Mouse (Mus musculus): ENCODE measurements around the gene Naaladl2. TPM values are rescaled to one million over a fixed set of nuclear protein-coding genes. Genes with fewer than 3 reads are reported as not detected.
A peak's percentile ranks its signal among the peaks of the same experiment; 100 is the strongest.

Naaladl2 gene
- total RNA-seq, 1 experiment: under 0.01 TPM

DNA sequence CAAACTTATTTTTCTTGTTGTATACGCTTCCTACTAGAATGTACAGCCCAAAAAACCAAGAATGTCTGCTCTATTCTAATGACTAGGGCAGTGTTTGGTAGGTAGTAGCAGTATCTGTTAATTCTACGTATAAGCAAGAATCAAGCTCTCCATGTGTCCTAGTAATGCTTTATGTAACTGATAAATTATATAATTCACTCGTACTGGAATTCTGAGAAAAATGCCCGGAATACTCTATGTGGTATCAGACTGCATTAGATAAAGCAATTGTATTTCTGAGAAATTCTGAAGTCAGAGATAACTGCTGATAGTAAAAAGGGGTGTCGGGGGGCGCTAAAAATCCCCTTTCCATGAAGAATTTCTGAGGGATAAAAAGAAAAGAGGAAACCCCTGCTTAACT is 950 bp downstream of the Naaladl2 start:
- Histone ChIP-seq H3K36me3 (ENCODE audit: control insufficient read depth, insufficient read depth, low read length, poor library complexity, severe bottlenecking) (no peaks in the 10 kb centered on the region), H3K9me3 (ENCODE audit: control insufficient read depth, insufficient read depth, low read depth, low read length) (no peaks in the 10 kb centered on the region), H3K4me3 (ENCODE audit: insufficient read depth in 1 of 2, low read depth in 1 of 2, low read length in 2 of 2, poor library complexity in 1 of 2, severe bottlenecking in 1 of 2) (peak overlapping the region; percentile 78 to 87), H3K27ac (ENCODE audit: insufficient read depth, low read depth, low read length, poor library complexity, severe bottlenecking) (no peak overlapping the region), H3K4me1 (ENCODE audit: control insufficient read depth in 2 of 2, insufficient read depth in 2 of 2, low read length in 2 of 2, poor library complexity in 1 of 2) (no peaks in the 10 kb centered on the region), H3K9ac (ENCODE audit: insufficient read depth, low read depth, low read length, poor library complexity, severe bottlenecking) (peak overlapping the region; percentile 80)
- no peak for TF ChIP-seq ZC3H11A (IDR thresholded peaks at IDR 0.05; ENCODE audit: borderline replicate concordance, low read depth, low read length)
- no peak for TF ChIP-seq ZNF384 (IDR thresholded peaks at IDR 0.05; ENCODE audit: low read depth, low read length)
- TF ChIP-seq HCFC1 (IDR thresholded peaks at IDR 0.05; ENCODE audit: borderline replicate concordance, insufficient read depth, low read length): no peak
- no peak for TF ChIP-seq CHD2 (IDR thresholded peaks at IDR 0.05; ENCODE audit: low read depth, low read length)
- TF ChIP-seq MAFK (IDR thresholded peaks at IDR 0.05; ENCODE audit: insufficient read depth, low read depth, low read length): no peak
- in situ Hi-C loops (cut with MboI; ENCODE audit: low sequenced_read_pairs in 2 of 2, unreplicated experiment in 2 of 2): no loop called here
- DNase-seq (ENCODE audit: low read depth, low spot score): no peak

DNA sequence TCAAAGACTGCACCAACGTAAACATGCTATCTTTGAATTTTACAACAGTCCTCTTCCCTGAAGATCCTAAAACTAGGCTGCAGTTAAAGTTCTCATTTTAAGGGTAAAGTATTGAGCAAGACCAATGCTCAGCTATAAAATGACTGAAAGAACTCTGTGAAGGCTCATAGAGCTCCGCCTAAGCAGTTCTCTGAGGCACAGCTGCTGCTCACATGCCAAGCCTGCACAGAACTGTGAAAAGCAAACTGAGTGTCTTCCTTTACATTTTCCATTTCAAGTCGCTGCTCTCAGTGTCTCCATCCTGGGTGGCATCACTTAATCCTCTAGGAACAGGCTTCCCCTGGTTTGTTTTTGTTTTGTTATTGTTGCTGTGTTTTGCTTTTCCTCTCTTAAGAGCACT is 12.2 kb downstream of the Naaladl2 start:
- no peaks in the 10 kb centered on the region for H3K36me3 ChIP-seq (ENCODE audit: control insufficient read depth, insufficient read depth, low read length, poor library complexity, severe bottlenecking)
- TF ChIP-seq HCFC1 (IDR thresholded peaks at IDR 0.05; ENCODE audit: borderline replicate concordance, insufficient read depth, low read length) (no peak), MAFK (IDR thresholded peaks at IDR 0.05; ENCODE audit: insufficient read depth, low read depth, low read length) (no peak), ZNF384 (IDR thresholded peaks at IDR 0.05; ENCODE audit: low read depth, low read length) (no peak), ZC3H11A (IDR thresholded peaks at IDR 0.05; ENCODE audit: borderline replicate concordance, low read depth, low read length) (no peak), CHD2 (IDR thresholded peaks at IDR 0.05; ENCODE audit: low read depth, low read length) (no peak)
- no peak overlapping the region for H3K9ac ChIP-seq (ENCODE audit: insufficient read depth, low read depth, low read length, poor library complexity, severe bottlenecking)
- no peak for DNase-seq (ENCODE audit: low read depth, low spot score)
- peaks cover 2 to 7% of the 10 kb centered on the region in 2 experiments; a peak in 2 of 4 replicates for H3K4me1 ChIP-seq (ENCODE audit: control insufficient read depth in 2 of 2, insufficient read depth in 2 of 2, low read length in 2 of 2, poor library complexity in 1 of 2)
- H3K27ac ChIP-seq (ENCODE audit: insufficient read depth, low read depth, low read length, poor library complexity, severe bottlenecking): no peak overlapping the region
- H3K4me3 ChIP-seq (ENCODE audit: insufficient read depth in 1 of 2, low read depth in 1 of 2, low read length in 2 of 2, poor library complexity in 1 of 2, severe bottlenecking in 1 of 2): no peak overlapping the region
- in situ Hi-C loops (cut with MboI; ENCODE audit: low sequenced_read_pairs in 2 of 2, unreplicated experiment in 2 of 2): no loop called here
- H3K9me3 ChIP-seq (ENCODE audit: control insufficient read depth, insufficient read depth, low read depth, low read length): no peaks in the 10 kb centered on the region

DNA sequence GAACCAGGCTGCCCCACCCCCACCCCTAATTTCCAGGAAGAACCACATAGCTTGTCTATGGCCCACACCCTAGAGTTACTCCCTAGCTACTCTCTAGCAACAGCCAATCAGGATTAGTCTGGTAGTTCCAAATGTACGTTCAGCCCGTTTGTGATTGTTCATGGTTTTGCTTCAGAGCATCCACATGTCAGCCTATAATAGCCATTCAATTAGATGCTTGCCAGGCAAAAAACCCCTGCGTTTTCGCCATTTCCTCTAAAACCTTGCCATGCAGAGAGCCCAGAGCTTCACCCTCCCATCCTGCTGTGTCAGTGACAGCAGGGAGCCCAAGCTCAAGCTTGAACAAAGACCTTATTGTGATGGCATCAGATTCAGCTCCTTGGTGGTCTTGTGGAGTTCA is 16.2 kb downstream of the Naaladl2 start:
- no peaks in the 10 kb centered on the region for H3K9me3 ChIP-seq (ENCODE audit: control insufficient read depth, insufficient read depth, low read depth, low read length)
- H3K4me1 ChIP-seq (ENCODE audit: control insufficient read depth in 2 of 2, insufficient read depth in 2 of 2, low read length in 2 of 2, poor library complexity in 1 of 2): peaks cover 4 to 7% of the 10 kb centered on the region in 2 experiments; a peak in 2 of 4 replicates
- no peak overlapping the region for H3K9ac ChIP-seq (ENCODE audit: insufficient read depth, low read depth, low read length, poor library complexity, severe bottlenecking)
- H3K27ac ChIP-seq (ENCODE audit: insufficient read depth, low read depth, low read length, poor library complexity, severe bottlenecking): peak overlapping the region; percentile 80
- H3K4me3 ChIP-seq (ENCODE audit: insufficient read depth in 1 of 2, low read depth in 1 of 2, low read length in 2 of 2, poor library complexity in 1 of 2, severe bottlenecking in 1 of 2): no peak overlapping the region
- in situ Hi-C loops (cut with MboI; ENCODE audit: low sequenced_read_pairs in 2 of 2, unreplicated experiment in 2 of 2): no loop called here
- DNase-seq (ENCODE audit: low read depth, low spot score): peak; percentile 50
- H3K36me3 ChIP-seq (ENCODE audit: control insufficient read depth, insufficient read depth, low read length, poor library complexity, severe bottlenecking): no peaks in the 10 kb centered on the region
- TF ChIP-seq MAFK (IDR thresholded peaks at IDR 0.05; ENCODE audit: insufficient read depth, low read depth, low read length) (no peak), CHD2 (IDR thresholded peaks at IDR 0.05; ENCODE audit: low read depth, low read length) (no peak), ZC3H11A (IDR thresholded peaks at IDR 0.05; ENCODE audit: borderline replicate concordance, low read depth, low read length) (no peak), ZNF384 (IDR thresholded peaks at IDR 0.05; ENCODE audit: low read depth, low read length) (no peak), HCFC1 (IDR thresholded peaks at IDR 0.05; ENCODE audit: borderline replicate concordance, insufficient read depth, low read length) (no peak)

DNA sequence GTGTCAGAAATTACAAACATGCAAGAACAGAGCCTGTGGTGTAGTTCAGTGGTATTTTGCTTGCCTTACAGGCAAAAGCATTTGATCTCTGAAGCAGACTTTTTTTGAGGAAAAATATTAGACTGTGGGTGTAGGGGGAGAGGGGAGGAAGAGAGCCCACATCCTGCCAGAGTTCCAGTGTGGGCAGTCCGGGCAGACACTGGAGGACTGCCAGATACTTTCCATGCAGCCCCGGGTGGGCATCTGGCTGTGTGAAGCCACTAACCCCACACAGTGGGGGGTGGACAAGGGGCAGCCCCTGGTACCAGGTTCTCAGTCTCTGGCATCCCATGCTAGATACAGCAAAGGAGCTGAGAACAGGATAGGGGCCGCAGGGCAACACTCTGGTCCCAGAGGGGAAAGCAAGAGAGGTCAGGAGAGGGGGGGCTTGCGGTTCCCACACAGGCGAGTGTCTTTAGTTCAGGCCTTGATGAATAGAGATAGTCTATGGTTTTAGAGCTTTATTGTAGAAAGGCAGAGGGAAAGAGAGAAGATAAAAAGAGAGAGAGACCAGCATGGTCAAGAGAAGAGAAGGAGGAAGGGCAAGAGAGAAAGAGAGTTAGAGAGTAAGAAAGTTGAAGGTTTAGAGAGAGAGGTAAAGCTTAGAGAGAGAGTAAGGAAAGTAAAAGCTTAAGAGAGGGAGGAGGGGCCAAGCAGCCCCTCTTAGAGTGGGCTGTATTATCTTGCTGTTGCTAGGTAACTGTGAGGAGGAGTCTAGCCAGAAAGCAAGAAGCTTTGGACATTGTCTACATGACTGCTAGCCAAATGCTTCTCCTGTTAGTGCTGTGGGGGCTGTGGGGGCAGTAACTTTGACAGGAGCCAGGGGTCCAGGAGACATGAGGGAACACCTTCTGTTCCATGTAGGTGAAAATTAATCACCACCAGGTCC is 18.9 kb downstream of the Naaladl2 start:
- in situ Hi-C loops (cut with MboI; ENCODE audit: low sequenced_read_pairs in 2 of 2, unreplicated experiment in 2 of 2): no loop called here
- no peak for DNase-seq (ENCODE audit: low read depth, low spot score)
- no peak overlapping the region for H3K4me3 ChIP-seq (ENCODE audit: insufficient read depth in 1 of 2, low read depth in 1 of 2, low read length in 2 of 2, poor library complexity in 1 of 2, severe bottlenecking in 1 of 2)
- H3K9ac ChIP-seq (ENCODE audit: insufficient read depth, low read depth, low read length, poor library complexity, severe bottlenecking): no peak overlapping the region
- TF ChIP-seq ZC3H11A (IDR thresholded peaks at IDR 0.05; ENCODE audit: borderline replicate concordance, low read depth, low read length): no peak
- no peak for TF ChIP-seq CHD2 (IDR thresholded peaks at IDR 0.05; ENCODE audit: low read depth, low read length)
- no peak for TF ChIP-seq ZNF384 (IDR thresholded peaks at IDR 0.05; ENCODE audit: low read depth, low read length)
- no peaks in the 10 kb centered on the region for H3K9me3 ChIP-seq (ENCODE audit: control insufficient read depth, insufficient read depth, low read depth, low read length)
- H3K36me3 ChIP-seq (ENCODE audit: control insufficient read depth, insufficient read depth, low read length, poor library complexity, severe bottlenecking): no peaks in the 10 kb centered on the region
- H3K4me1 ChIP-seq (ENCODE audit: control insufficient read depth in 2 of 2, insufficient read depth in 2 of 2, low read length in 2 of 2, poor library complexity in 1 of 2): peaks cover 4 to 7% of the 10 kb centered on the region in 2 experiments; a peak in 2 of 4 replicates
- H3K27ac ChIP-seq (ENCODE audit: insufficient read depth, low read depth, low read length, poor library complexity, severe bottlenecking): no peak overlapping the region
